Mouse (Mus musculus) monocyte, adult 5-6 weeks (primary cell): Measurements from ENCODE around the gene Suv39h2. TPM values are rescaled to one million over a fixed set of nuclear protein-coding genes. Genes with fewer than 3 reads are reported as not detected.

Experiments used
- ATAC-seq: fragments of 153-309, 156-312 bp; replicated peaks from 2 replicates; pipeline ENCODE4 v1.8.0; 2017; ENCODE audit warnings: mild to moderate bottlenecking; ENCODE audit not compliant: low TSS enrichment, insufficient number of reproducible peaks, severe bottlenecking, poor library complexity, low FRiP score
- total RNA-seq: library from RNA; stranded (forward); fragments of 200-1000, 200-491, 200-594 nt; gene quantifications from 3 replicates; pipeline ENCODE4 v1.2.3, GENCODE M21; 2017

Gene Suv39h2
- total RNA-seq = 0.11 to 4.4 TPM (median 0.87 TPM) in 3 replicates

- ATAC-seq = peak; percentile 95
Measured at GRCm38 (mm10) chr2:3474861-3475283, at the start of gene Suv39h2. Gene Suv39h2 (minus strand): TSS chr2:3475031.

- ATAC-seq = no peak
Measured at GRCm38 (mm10) chr2:3522558-3522957, 47.7 kb upstream of the Suv39h2 start.

GRCm38 (mm10) chr2:3512552-3513454 is 38.0 kb upstream of the Suv39h2 start, which contains the start of the genes Gm45902, Hspa14 and Cdnf:
Gene Gm45902 (minus strand): TSS chr2:3512790.
Gene Hspa14 (minus strand): TSS chr2:3512814.
Gene Cdnf (plus strand): TSS chr2:3513030.
- ATAC-seq = peak; percentile 97

GRCm38 (mm10) chr2:3512076-3512475 is 37.2 kb upstream of the Suv39h2 start:
- no peak for ATAC-seq

- ATAC-seq = 0 out of 2 replicates have a peak, but pooled peaks have one; percentile 35
Measured at GRCm38 (mm10) chr2:3500886-3501285, 26.1 kb upstream of the Suv39h2 start.

- ATAC-seq = no peak
Measured at GRCm38 (mm10) chr2:3499543-3499942, 24.7 kb upstream of the Suv39h2 start.

- no peak for ATAC-seq
Measured at GRCm38 (mm10) chr2:3493833-3494409, 19.1 kb upstream of the Suv39h2 start.

- no peak for ATAC-seq
Measured at GRCm38 (mm10) chr2:3489816-3490215, 15.0 kb upstream of the Suv39h2 start.

- ATAC-seq = no peak
Measured at GRCm38 (mm10) chr2:3480239-3480638, 5.4 kb upstream of the Suv39h2 start.

- ATAC-seq = no peak
Measured at GRCm38 (mm10) chr2:3475746-3476251, 968 bp upstream of the Suv39h2 start.

- ATAC-seq = peak; percentile 19
Measured at GRCm38 (mm10) chr2:3474361-3474805, 448 bp downstream of the Suv39h2 start.

- ATAC-seq = no peak
Measured at GRCm38 (mm10) chr2:3473891-3474290, 940 bp downstream of the Suv39h2 start.

- ATAC-seq = no peak
Measured at GRCm38 (mm10) chr2:3456590-3456989, 18.2 kb downstream of the Suv39h2 start.

GRCm38 (mm10) chr2:3453096-3453495 is 21.7 kb downstream of the Suv39h2 start:
- ATAC-seq = no peak

GRCm38 (mm10) chr2:3449431-3449830 is 25.4 kb downstream of the Suv39h2 start:
- no peak for ATAC-seq

- no peak for ATAC-seq
Measured at GRCm38 (mm10) chr2:3445984-3446383, 28.8 kb downstream of the Suv39h2 start.

GRCm38 (mm10) chr2:3444206-3444605 is 30.6 kb downstream of the Suv39h2 start:
- no peak for ATAC-seq

- no peak for ATAC-seq
Measured at GRCm38 (mm10) chr2:3437956-3438355, 36.9 kb downstream of the Suv39h2 start.

- no peak for ATAC-seq
Measured at GRCm38 (mm10) chr2:3435369-3436061, 39.3 kb downstream of the Suv39h2 start.
